Mouse (Mus musculus): ENCODE data around the gene Gm7876.
"Not testable (repeated sequence)": the region's sequence is repeated elsewhere in the genome, so short reads cannot be mapped to it uniquely, and the experiment has no call there.

The Gm7876 gene

DNA sequence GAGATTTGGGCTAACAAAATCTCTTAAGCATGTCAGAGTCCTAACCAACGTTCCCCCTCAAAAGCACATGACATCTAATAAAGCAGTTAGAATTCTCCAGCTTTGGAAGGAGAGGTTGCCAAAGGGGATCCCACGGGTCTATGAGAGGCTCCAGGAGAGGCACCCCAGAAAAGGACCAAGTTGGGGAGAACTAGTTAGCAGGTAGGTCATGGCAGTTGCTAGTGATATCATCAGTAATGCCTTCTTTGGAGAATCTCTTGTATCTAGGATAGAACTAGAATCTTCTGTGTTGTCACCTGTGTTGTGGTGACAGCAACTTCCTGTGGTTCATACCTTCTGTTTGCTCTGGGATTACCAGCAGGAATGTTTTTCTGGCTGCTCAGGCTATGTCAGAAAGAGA, at the start of gene Gm7876:
Gene Gm7876, plus strand, starts transcription at position 301 of the 400 bp plus-strand sequence.
- DNase-seq, result not testable (repeated sequence)

DNA sequence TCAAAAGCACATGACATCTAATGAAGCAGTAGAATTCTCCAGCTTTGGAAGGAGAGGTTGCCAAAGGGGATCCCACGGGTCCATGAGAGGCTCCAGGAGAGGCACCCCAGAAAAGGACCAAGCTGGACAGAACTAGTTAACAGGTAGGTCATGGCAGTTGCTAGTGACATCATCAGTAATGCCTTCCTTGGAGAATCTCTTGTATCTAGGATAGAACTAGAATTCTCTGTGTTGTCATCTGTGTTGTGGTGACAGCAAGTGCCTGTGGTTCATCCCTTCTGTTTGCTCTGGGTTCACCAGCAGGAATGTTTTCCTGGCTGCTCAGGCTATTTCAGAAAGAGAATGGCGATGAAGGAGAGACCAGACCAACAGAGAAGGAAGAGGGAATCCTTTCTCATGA, 45.1 kb upstream of the Gm7876 start, which contains the start of gene Gm3239:
Gene Gm3239, plus strand, starts transcription at position 301 of the 400 bp plus-strand sequence.
- not testable (repeated sequence) for DNase-seq

DNA sequence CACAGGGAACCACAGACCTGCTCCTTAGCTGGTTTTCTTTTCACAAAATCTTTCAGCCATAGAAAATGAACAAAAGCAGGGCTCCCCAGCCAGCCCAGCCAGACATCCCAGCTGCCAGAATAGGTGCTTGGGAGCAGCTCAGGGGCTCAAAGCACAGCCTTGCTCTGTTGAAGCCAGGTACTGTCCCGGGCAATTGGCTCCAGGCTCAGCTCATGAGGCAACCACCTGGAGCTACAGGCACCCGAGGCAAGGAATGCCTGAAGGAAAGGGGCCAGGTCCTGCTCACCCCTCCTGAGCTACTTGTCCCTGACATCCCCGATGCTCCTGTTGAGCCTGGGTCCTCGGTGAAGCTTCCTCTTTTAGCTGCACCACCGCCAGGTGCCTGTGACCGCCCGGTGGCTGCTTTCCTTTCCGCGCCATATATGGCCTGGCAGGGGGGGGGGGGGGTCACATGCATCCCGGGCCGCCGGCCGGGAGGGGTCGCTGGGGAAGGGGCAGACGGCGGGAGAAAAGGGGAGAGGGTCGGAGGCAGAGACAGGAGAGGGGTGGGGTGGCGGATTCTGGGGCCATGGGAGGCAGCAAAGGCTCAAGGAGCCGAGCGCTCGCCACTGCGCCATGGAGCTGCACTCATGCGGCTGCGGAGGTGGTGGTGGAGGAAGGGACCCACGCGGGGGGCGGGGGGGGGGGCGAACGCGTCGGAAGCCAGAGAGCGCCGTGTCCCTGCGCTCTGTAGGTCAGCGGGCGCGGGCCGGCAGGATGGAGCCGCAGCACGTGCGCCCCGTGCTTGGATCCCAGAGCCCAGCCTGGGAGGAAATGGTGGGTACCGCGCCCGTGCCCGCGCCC, 17.2 kb downstream of the Gm7876 start, which contains the start of gene Gm3252:
Gene Gm3252, plus strand, starts transcription at position 738 of the 843 bp plus-strand sequence.
- DNase-seq, result not testable (repeated sequence)

Measured in cerebellum, postnatal 36 days (tissue).